Mouse (Mus musculus): ENCODE results near the gene Foxn2.

Gene Foxn2

DNA sequence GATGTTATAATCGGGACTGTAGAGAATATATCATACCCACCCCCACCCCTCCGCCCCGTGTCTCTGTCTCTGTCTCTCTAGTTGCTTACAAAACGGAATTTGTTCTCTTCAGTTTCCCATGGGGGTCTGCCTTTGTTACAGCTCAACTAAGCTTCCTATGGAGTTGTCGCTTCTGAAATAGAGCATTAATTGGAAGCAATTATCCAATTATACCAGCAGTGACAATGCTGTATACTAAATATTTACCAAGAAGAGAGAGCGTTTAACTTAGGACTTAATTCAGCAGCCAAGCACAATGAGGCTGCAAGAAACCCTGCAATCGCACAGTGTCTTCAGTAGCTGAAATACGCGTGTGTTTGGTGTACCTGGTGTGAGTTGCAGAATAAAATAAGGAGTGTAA is 53.0 kb downstream of the Foxn2 start:
- DNase-seq (ENCODE audit: inconsistent ontology term): peak; percentile 8

DNA sequence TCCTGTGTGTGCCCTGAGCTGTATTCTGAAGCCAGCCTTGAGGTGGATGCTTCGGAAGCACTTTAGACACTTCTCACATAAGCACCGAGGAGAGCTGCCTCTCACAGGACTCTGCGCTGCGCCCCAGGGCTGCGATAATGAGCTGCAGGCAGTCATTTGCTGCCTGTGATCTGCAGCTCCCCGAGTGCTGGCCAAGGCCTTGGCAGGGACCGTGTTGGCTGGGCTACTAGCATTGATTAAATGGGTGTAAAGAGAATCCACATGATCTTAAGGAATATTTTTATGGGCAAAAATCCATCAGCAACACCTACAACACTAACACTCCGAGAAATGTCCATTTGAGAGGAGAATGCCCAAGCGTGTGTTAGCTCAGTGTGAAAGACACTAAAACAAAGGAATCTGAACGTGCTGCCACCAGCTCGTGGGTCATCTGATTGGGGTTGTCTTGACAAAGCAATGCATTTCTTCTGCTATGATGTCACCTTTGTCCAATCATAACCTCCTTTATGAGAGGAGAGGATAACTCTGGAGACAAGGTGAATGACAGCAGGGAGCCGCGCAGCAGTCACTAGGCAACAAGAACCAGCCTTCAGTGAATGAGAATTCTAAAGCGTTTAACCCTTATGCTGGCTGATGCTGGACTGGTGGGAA is 53.7 kb downstream of the Foxn2 start:
- peak; percentile 77 for DNase-seq (ENCODE audit: inconsistent ontology term)

DNA sequence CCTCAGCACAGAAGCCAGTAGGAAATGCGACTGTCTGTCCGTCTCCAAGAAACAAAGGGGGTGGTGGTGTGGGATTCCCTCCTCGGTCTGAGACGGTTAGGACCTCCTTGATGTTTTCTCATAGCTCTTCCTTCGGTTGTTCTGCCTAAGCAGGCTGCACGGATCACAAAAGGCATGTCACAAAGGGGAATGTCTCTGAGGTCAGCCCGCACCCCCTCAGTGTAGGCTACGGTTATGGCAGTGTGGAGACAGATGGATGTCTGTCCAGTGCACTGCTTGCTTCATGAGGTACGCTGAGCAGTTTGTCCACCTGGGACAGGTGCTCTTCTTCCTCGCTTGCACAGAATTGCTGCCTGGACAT is 54.2 kb downstream of the Foxn2 start:
- DNase-seq (ENCODE audit: inconsistent ontology term): no peak

- peak; percentile 14 for DNase-seq (ENCODE audit: inconsistent ontology term)
These were observed 57.7 kb downstream of the Foxn2 start for GRCm38 (mm10) chr17:88498090-88498682.

- DNase-seq (ENCODE audit: inconsistent ontology term): no peak
These were observed 63.5 kb downstream of the Foxn2 start for GRCm38 (mm10) chr17:88504056-88504455.

DNA sequence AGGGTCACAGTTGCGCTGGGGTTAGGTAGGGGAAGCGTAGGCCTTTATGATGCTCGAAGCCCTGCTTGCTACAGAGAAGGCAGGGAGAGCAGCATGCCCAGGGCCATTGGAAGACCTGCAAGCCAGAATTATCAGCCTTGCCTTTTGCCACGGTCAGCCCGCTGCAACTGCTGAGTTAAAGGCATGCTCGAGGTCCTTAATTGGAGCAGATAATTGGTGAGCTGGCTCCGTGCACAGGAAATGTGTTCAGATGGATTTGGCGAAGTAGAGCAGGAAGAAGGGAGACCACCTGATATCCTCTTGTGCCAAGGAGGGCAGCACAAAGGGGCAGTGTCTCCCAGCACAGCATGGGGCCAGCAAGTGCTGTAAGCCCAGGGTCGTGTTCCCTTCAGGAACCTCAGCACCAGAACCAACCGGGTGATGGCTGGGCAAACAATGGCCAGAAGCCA is 64.8 kb downstream of the Foxn2 start:
- DNase-seq (ENCODE audit: inconsistent ontology term): peak; percentile 90

GRCm38 (mm10) chr17:88505941-88506340 is 65.4 kb downstream of the Foxn2 start:
- DNase-seq (ENCODE audit: inconsistent ontology term): no peak

- DNase-seq (ENCODE audit: inconsistent ontology term): no peak
These were observed 66.9 kb downstream of the Foxn2 start for GRCm38 (mm10) chr17:88507376-88507775.

DNA sequence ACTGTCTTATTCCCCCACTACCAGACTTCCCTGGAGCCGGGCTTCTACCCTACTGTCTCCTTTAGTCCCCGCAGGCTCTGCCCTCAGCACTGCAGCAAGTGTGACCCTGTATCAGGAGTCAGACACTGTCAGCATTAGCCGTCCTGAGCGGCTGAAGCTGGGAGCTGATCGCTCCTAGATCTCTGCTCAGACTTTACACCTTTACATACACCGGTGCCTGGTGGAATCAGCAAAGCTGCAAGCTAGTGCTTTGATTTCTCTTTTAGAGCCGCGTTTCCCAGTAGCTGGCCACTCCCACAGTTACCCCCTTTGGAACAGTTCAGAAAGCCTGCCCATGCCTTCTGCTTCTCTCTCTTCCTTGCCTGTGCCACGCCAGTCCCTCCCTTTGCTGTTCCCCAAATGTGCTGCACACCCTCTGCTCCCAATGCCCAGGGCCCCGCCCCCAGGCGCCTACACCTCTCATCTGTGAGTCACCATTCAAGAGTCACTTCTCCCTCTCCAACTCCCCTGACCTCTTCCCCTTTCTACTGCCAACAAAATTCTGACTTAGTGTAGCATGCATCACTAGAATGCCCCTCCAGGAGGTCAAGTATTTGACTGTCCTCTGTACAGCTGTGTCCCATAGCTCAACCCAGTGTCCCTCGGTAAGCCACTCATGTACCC is 68.5 kb downstream of the Foxn2 start:
- peak; percentile 93 for DNase-seq (ENCODE audit: inconsistent ontology term)

DNA sequence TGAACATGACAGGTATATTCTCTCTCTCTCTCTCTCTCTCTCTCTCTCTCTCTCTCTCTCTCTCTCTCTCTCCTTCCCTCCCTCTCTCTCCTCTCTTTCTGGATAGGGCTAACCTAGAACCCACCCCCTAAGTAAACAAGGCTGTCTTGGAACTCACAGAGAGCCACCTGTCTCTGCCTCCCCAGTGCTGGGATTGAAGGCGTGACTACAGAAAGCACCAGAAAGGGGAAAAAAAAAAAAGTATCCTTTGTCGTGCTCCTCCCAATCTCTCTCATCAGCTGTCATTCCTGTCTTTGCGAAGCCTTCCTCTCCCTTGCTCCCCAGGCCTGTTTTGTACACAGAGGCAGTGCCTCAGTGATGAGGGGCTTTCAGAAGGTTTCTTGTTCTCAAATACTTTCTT is 69.5 kb downstream of the Foxn2 start:
- no peak for DNase-seq (ENCODE audit: inconsistent ontology term)

GRCm38 (mm10) chr17:88511095-88511551 is 70.6 kb downstream of the Foxn2 start:
- DNase-seq (ENCODE audit: inconsistent ontology term): peak; percentile 87

- no peak for DNase-seq (ENCODE audit: inconsistent ontology term)
These were observed 76.0 kb downstream of the Foxn2 start for GRCm38 (mm10) chr17:88516477-88516876.

DNA sequence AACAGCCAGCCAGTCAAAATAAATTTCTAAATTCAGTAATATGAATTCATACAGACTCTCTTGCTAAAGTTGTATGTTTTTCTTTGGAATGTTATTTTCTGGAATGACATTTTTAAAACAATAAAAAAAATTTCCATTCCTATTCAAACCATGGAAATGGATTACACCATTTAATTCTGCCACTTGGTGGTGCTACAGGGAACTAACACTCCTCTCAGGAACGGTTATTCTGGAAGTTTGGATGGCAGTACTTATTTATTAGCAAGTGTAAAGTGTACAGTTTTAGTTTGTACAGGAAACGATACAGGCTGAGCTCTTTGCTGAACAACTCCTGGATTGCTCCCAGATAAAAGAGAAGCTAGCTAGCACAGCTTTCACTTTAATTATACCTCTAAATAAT is 87.3 kb downstream of the Foxn2 start:
- DNase-seq (ENCODE audit: inconsistent ontology term): peak; percentile 34

DNA sequence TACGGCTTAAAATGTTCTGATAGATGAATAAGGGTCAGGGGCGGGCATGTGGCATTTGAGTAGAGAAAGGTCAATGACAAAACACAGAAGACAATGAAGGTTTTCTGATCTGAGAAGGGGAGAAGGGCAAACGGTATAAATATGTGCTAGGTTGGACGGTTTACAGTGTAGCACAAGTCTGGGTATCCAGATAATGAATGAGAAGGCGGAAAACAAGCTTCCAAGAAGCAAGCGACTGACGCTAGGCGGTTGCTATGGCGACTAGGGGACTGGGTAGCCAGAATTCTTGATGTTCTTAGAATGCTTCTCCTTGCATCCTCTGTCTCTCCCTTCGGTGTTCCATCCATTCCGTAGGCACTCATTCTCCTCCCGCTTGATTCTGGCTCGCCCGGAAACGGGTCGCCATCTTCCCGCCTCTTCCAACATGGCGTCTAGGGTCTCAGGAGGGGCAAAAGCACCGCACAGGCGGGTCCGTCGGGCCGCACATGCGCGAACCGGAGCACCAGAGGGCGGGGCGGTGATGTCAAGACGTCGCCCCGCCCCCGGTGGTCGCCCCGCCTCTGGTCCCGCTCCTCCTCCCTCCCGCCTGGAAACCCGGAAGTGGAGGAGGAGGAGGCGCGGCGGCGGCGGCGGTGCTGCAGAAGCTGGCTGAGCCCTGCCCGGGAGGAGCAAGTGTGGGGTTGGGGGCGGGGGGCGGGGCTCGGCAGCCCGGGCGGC is 89.2 kb downstream of the Foxn2 start, which contains the start of gene Ppp1r21:
Gene Ppp1r21, plus strand, starts transcription at position 600 of the 717 bp plus-strand sequence.
- DNase-seq (ENCODE audit: inconsistent ontology term): peak; percentile 99

- DNase-seq (ENCODE audit: inconsistent ontology term): no peak
These were observed 89.7 kb downstream of the Foxn2 start for GRCm38 (mm10) chr17:88530236-88530619.

- no peak for DNase-seq (ENCODE audit: inconsistent ontology term)
These were observed 90.2 kb downstream of the Foxn2 start for GRCm38 (mm10) chr17:88530667-88531066.

DNA sequence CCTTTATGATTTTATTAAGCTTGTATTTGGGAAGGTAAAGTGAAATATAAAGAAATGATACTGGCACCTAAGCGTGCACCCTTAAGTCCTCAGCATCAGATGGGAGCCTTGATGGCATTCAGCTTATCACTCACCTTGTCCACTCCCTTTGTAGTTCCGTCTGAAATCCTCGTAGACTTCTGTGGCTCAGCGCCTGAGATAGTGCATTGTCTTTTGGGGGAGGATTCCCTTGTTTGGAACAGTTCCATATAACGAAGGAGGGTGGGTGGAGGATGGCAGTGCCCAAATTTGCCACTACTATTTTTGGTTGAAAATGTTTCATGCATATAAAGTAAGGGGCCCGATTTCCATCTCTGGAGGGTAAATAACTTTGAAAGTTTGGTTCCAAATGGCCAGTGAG is 90.7 kb downstream of the Foxn2 start:
- no peak for DNase-seq (ENCODE audit: inconsistent ontology term)

DNA sequence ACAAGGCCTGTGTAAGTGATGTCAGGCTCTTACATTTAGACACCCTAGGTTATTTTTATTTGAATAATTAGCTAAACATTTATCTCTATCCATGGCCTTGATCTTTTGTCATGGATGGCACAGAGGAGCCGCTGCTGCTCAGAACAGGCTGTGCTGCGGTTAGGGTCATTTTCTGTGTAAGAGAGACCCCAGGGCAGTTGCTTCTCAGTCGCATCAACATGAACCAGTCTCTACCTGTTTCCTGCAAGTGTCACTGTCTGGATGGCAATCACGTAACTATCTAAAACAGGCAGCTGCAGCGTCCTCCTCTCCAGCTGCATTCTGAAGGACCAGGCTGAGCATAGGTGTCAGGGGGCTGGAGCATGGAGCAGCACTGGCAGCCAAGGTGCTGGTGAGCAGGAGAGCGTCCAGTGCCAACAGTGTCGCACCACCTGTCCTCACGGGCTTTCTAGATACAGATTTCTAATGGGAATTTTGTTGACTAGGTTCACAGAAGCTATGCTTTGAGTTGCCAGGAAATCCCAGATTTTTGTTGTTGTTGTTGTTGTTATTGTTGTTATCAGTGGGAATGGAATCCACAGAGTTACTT is 97.4 kb downstream of the Foxn2 start:
- DNase-seq (ENCODE audit: inconsistent ontology term): no peak

Measured in Muller cell, postnatal 12 days (primary cell).